9 mouse cellular contexts compared by ENCODE assay signal in genomic region chr2:157347361-157348159, GRCm38 (mm10). TPM values are rescaled to one million over a fixed set of nuclear protein-coding genes. Genes with fewer than 3 reads are reported as not detected.
A peak's percentile ranks its signal among the peaks of the same experiment; 100 is the strongest.
DNase-seq lines count a peak whose midpoint lies in the region; ATAC-seq and TF ChIP-seq lines count a peak whose summit lies in the region.
"Had no signal": no experiment of that assay in that cellular context is flagged by ENCODE, and none has a peak within 500 bp of the region (broad histone marks: within the 10 kb centered on the region; RNA-seq: fewer than 3 reads in every experiment).

Ghrh (minus strand) TSS chr2:157347506.

- peak; percentile 36 to 44 for DNase-seq in left cerebral cortex, adult 18-20 months (ENCODE audit: low spot score in 2 of 2)
- DNase-seq in left cerebral cortex, adult 11 months (ENCODE audit: low spot score): no peak
- peak; percentile 72 for DNase-seq in hindbrain, embryonic 14.5 days (ENCODE audit: low spot score)
- peak; percentile 53 for DNase-seq in limb, embryonic 14.5 days (ENCODE audit: low spot score)
- DNase-seq in right cerebral cortex, postnatal 36 days (ENCODE audit: low spot score in 2 of 2): peak; percentile 32 to 38
- no peak for DNase-seq in spleen, adult 12 weeks (ENCODE audit: low spot score)
- DNase-seq in thymus, adult 18-20 months: no peak

- peak within 1 kb of the TSS; percentile 39 for H3K4me2 ChIP-seq in forebrain, embryonic 13.5 days
- H3K4me2 ChIP-seq in hindbrain, embryonic 14.5 days (replicated peaks): peak within 1 kb of the TSS; percentile 17
- no peak within 1 kb of the TSS for H3K4me2 ChIP-seq in limb, embryonic 14.5 days (replicated peaks; ENCODE audit: low read depth, low read length, severe bottlenecking)

- H3K9ac ChIP-seq in forebrain, embryonic 13.5 days: peak within 1 kb of the TSS; percentile 65
- peak within 1 kb of the TSS; percentile 31 for H3K9ac ChIP-seq in hindbrain, embryonic 14.5 days
- H3K9ac ChIP-seq in limb, embryonic 14.5 days (ENCODE audit: low read depth, low read length, severe bottlenecking): 0 out of 2 replicates have a peak within 1 kb of the TSS, but pooled peaks have one; percentile 21

- WGBS in forebrain, embryonic 13.5 days: 28% methylated on average over 26 of the region's 26 CpGs
- WGBS in hindbrain, embryonic 14.5 days: 29% methylated on average over 26 of the region's 26 CpGs
- 55% methylated on average over 26 of the region's 26 CpGs for WGBS in limb, embryonic 14.5 days

- no peaks in the 10 kb centered on the region for H3K36me3 ChIP-seq in forebrain, embryonic 13.5 days (ENCODE audit: poor library complexity, severe bottlenecking)
- H3K36me3 ChIP-seq in hindbrain, embryonic 14.5 days (replicated peaks; ENCODE audit: control insufficient read depth, insufficient read depth): no peaks in the 10 kb centered on the region
- H3K36me3 ChIP-seq in limb, embryonic 14.5 days (ENCODE audit: control insufficient read depth, insufficient read depth, low read length): no peaks in the 10 kb centered on the region

- no peaks in the 10 kb centered on the region for H3K27me3 ChIP-seq in forebrain, embryonic 13.5 days
- no peaks in the 10 kb centered on the region for H3K27me3 ChIP-seq in hindbrain, embryonic 14.5 days (ENCODE audit: control insufficient read depth, insufficient read depth, low read length)
- no peaks in the 10 kb centered on the region for H3K27me3 ChIP-seq in limb, embryonic 14.5 days (ENCODE audit: control insufficient read depth, insufficient read depth, low read length)

- H3K4me1 ChIP-seq in forebrain, embryonic 13.5 days: peaks cover 51% of the 10 kb centered on the region
- H3K4me1 ChIP-seq in hindbrain, embryonic 14.5 days (replicated peaks; ENCODE audit: control insufficient read depth, insufficient read depth, low read length): peaks cover 35% of the 10 kb centered on the region
- H3K4me1 ChIP-seq in limb, embryonic 14.5 days (ENCODE audit: control insufficient read depth, insufficient read depth, low read length): peaks cover 9% of the 10 kb centered on the region

- peak within 1 kb of the TSS; percentile 96 for H3K27ac ChIP-seq in forebrain, embryonic 13.5 days
- peak within 1 kb of the TSS; percentile 96 for H3K27ac ChIP-seq in hindbrain, embryonic 14.5 days
- peak within 1 kb of the TSS; percentile 73 for H3K27ac ChIP-seq in limb, embryonic 14.5 days (replicated peaks; ENCODE audit: low read depth, low read length)

- no peaks in the 10 kb centered on the region for H3K9me3 ChIP-seq in forebrain, embryonic 13.5 days (replicated peaks)
- no peaks in the 10 kb centered on the region for H3K9me3 ChIP-seq in hindbrain, embryonic 14.5 days (ENCODE audit: control insufficient read depth, low read length)
- no peaks in the 10 kb centered on the region for H3K9me3 ChIP-seq in limb, embryonic 14.5 days (ENCODE audit: control insufficient read depth, low read length)

- ATAC-seq in forebrain, embryonic 13.5 days: peak; percentile 76
- peak; percentile 75 for ATAC-seq in hindbrain, embryonic 14.5 days (ENCODE audit: low FRiP score)
- peak; percentile 76 for ATAC-seq in limb, embryonic 14.5 days (ENCODE audit: low FRiP score, low read depth)

- no peak within 1 kb of the TSS for H3K4me3 ChIP-seq in forebrain, embryonic 13.5 days
- no peak within 1 kb of the TSS for H3K4me3 ChIP-seq in hindbrain, embryonic 14.5 days (replicated peaks; ENCODE audit: low read length)
- H3K4me3 ChIP-seq in limb, embryonic 14.5 days (replicated peaks; ENCODE audit: low read length): no peak within 1 kb of the TSS

- no peak for TF ChIP-seq POLR2A in limb, embryonic 14.5 days (IDR thresholded peaks at IDR 0.05; ENCODE audit: borderline replicate concordance, extremely low read depth, insufficient read depth, insufficient read length)

RNA-seq across cellular contexts. Expression of gene Ghrh, which starts in this region (rescaled TPM):
- total RNA-seq in left cerebral cortex, adult 18-20 months (2021): not detected
- polyA plus RNA-seq in forebrain, embryonic 13.5 days (2015; fragmentation: Nextera tagmentation; extraction: Ambion mirVana): 2.5 TPM in 2 replicates
- 0.58 and 0.94 TPM in 2 replicates for polyA plus RNA-seq in hindbrain, embryonic 14.5 days (2014; fragmentation: Nextera tagmentation; extraction: Ambion mirVana)
- 0.54 and 0.65 TPM in 2 replicates for polyA plus RNA-seq in limb, embryonic 14.5 days (2012; rRNA removed)
- polyA plus RNA-seq in limb, embryonic 14.5 days (2014; fragmentation: Nextera tagmentation; extraction: Ambion mirVana): 0.56 TPM in 1 of 2 replicates, not detected in the other
- total RNA-seq: ES-E14 had no signal

Comparison
In these comparisons a context has a peak if more than half of its experiments do, and no peak if none do; other contexts are left out.
1. Peak in DNase-seq in left cerebral cortex, adult 18-20 months; RNA of the gene not detected or under 1 TPM.
2. Peak in DNase-seq, ATAC-seq, H3K27ac ChIP-seq, H3K9ac ChIP-seq and H3K4me2 ChIP-seq in hindbrain, embryonic 14.5 days; RNA of the gene not detected or under 1 TPM.
3. Peak in DNase-seq, ATAC-seq, H3K27ac ChIP-seq and H3K9ac ChIP-seq in limb, embryonic 14.5 days; RNA of the gene not detected or under 1 TPM.
4. DNase-seq: peak in right cerebral cortex, postnatal 36 days (2 of 2); none in left cerebral cortex, adult 11 months (single experiment), spleen, adult 12 weeks (single experiment) and thymus, adult 18-20 months (0 of 2).
5. Peak in every context shown above with its lines, with median percentiles within 50 percentile points of each other: ATAC-seq, H3K27ac ChIP-seq and H3K9ac ChIP-seq.